Mouse (Mus musculus): Measurements from ENCODE around the gene Thra. TPM values are rescaled to one million over a fixed set of nuclear protein-coding genes. Genes with fewer than 3 reads are reported as not detected.

Thra gene
- polyA plus RNA-seq, 1 experiment from 2014 or later, result 24.9 TPM

- WGBS, result 93% methylated on average over 1 of the region's 1 CpGs
- no peaks in the 10 kb centered on the region for H3K9me3 ChIP-seq
- H3K27ac ChIP-seq, result no peak overlapping the region
- no peak overlapping the region for H3K4me2 ChIP-seq
- H3K9ac ChIP-seq (replicated peaks), result no peak overlapping the region
- no peaks in the 10 kb centered on the region for H3K4me1 ChIP-seq (replicated peaks)
- no peak for ATAC-seq (ENCODE audit: insufficient number of reproducible peaks, insufficient read depth, low FRiP score, low TSS enrichment, low read depth)
- H3K4me3 ChIP-seq (replicated peaks), result no peak overlapping the region
- peaks cover 98% of the 10 kb centered on the region for H3K36me3 ChIP-seq
- no peaks in the 10 kb centered on the region for H3K27me3 ChIP-seq
Observed at GRCm38 (mm10) chr11:98816706-98817239, 76.3 kb downstream of the Thra start.

Other genes starting within 250 kb of the Thra start
- 0.45 and 0.54 TPM in 2 replicates for gene Ikzf3, start 194.6 kb upstream of the Thra start, polyA plus RNA-seq (2016; fragmentation: Nextera tagmentation; extraction: Ambion mirVana)
- gene Zpbp2, start 189.5 kb upstream of the Thra start, polyA plus RNA-seq (2016; fragmentation: Nextera tagmentation; extraction: Ambion mirVana), result 0.65 TPM in 1 of 2 replicates, not detected in the other
- gene Ormdl3, start 153.3 kb upstream of the Thra start, polyA plus RNA-seq (2016; fragmentation: Nextera tagmentation; extraction: Ambion mirVana), result 58.2 and 63.1 TPM in 2 replicates
- not detected in 2 replicates for gene Lrrc3c, start 142.3 kb upstream of the Thra start, polyA plus RNA-seq (2016; fragmentation: Nextera tagmentation; extraction: Ambion mirVana)
- gene Gm12355, start 115.0 kb upstream of the Thra start, polyA plus RNA-seq (2016; fragmentation: Nextera tagmentation; extraction: Ambion mirVana), result 1.2 and 1.3 TPM in 2 replicates
- gene Gsdma3, start 114.3 kb upstream of the Thra start, polyA plus RNA-seq (2016; fragmentation: Nextera tagmentation; extraction: Ambion mirVana), result not detected in 2 replicates
- not detected in 2 replicates for gene Gsdma2, start 93.9 kb upstream of the Thra start, polyA plus RNA-seq (2016; fragmentation: Nextera tagmentation; extraction: Ambion mirVana)
- not detected in 2 replicates for gene Gsdma, start 76.3 kb upstream of the Thra start, polyA plus RNA-seq (2016; fragmentation: Nextera tagmentation; extraction: Ambion mirVana)
- 247 and 258 TPM in 2 replicates for gene Psmd3, start 58.1 kb upstream of the Thra start, polyA plus RNA-seq (2016; fragmentation: Nextera tagmentation; extraction: Ambion mirVana)
- gene Csf3, start 39.4 kb upstream of the Thra start, polyA plus RNA-seq (2016; fragmentation: Nextera tagmentation; extraction: Ambion mirVana), result not detected in 2 replicates
- 74.4 and 79.3 TPM in 2 replicates for gene Med24, start 11.2 kb upstream of the Thra start, polyA plus RNA-seq (2016; fragmentation: Nextera tagmentation; extraction: Ambion mirVana)
- gene Nr1d1, start 34.7 kb downstream of the Thra start, polyA plus RNA-seq (2016; fragmentation: Nextera tagmentation; extraction: Ambion mirVana), result 0.79 and 1.0 TPM in 2 replicates
- 32.7 and 35.3 TPM in 2 replicates for gene Msl1, start 54.9 kb downstream of the Thra start, polyA plus RNA-seq (2016; fragmentation: Nextera tagmentation; extraction: Ambion mirVana)
- gene Casc3, start 64.3 kb downstream of the Thra start, polyA plus RNA-seq (2016; fragmentation: Nextera tagmentation; extraction: Ambion mirVana), result 48.1 and 54.1 TPM in 2 replicates
- gene Rapgefl1, start 96.1 kb downstream of the Thra start, polyA plus RNA-seq (2016; fragmentation: Nextera tagmentation; extraction: Ambion mirVana), result 2.5 and 3.3 TPM in 2 replicates
- gene Wipf2, start 123.0 kb downstream of the Thra start, polyA plus RNA-seq (2016; fragmentation: Nextera tagmentation; extraction: Ambion mirVana), result 5.6 and 5.8 TPM in 2 replicates
- gene Cdc6, start 167.2 kb downstream of the Thra start, polyA plus RNA-seq (2016; fragmentation: Nextera tagmentation; extraction: Ambion mirVana), result 44.8 and 48.5 TPM in 2 replicates
- 47.1 TPM in 2 replicates for gene Rara, start 187.2 kb downstream of the Thra start, polyA plus RNA-seq (2016; fragmentation: Nextera tagmentation; extraction: Ambion mirVana)
- gene Gjd3, start 242.4 kb downstream of the Thra start, polyA plus RNA-seq (2016; fragmentation: Nextera tagmentation; extraction: Ambion mirVana), result 0.51 TPM in 1 of 2 replicates, not detected in the other